Mouse (Mus musculus): ENCODE data around the gene Card10. TPM values are rescaled to one million over a fixed set of nuclear protein-coding genes. Genes with fewer than 3 reads are reported as not detected.

The Card10 gene
- polyA plus RNA-seq, 1 experiment = 20.8 TPM

DNA sequence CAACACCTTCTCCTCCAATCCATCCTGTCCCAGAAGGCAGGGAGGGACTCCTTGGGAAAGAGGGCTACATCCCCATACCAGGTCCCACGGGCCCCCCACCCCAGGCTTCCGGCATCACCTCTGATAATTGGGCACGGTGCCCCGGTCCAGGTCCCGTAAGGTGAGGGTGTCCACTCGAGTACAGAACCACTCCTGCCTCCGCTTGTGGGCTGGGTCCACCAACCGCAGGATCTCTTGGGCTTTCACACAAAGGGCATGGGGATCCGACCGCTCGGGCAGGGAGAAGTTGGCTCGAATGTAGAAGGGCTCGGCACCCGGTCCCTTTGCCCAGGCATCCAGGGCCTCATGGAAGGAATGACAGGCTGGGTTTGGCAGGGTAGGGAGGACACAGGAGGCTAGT is 22.5 kb downstream of the Card10 start:
- Histone ChIP-seq H3K27ac (ENCODE audit: control insufficient read depth, insufficient read depth, low read depth, low read length, poor library complexity) (no peak overlapping the region), H3K4me3 (replicated peaks; ENCODE audit: control insufficient read depth, low read depth, low read length) (no peak overlapping the region), H3K4me1 (ENCODE audit: control insufficient read depth, insufficient read depth, low read length) (no peaks in the 10 kb centered on the region)
- WGBS = 93% methylated on average over 14 of the region's 14 CpGs
- TF ChIP-seq CTCF (IDR thresholded peaks at IDR 0.05; ENCODE audit: control insufficient read depth, insufficient read depth, low read length) (no peak), POLR2A (IDR thresholded peaks at IDR 0.05; ENCODE audit: borderline replicate concordance, control insufficient read depth, low read depth, low read length) (no peak)

GRCm38 (mm10) chr15:78779690-78780089 is 23.2 kb downstream of the Card10 start:
- H3K4me1 ChIP-seq (ENCODE audit: control insufficient read depth, insufficient read depth, low read length) = no peaks in the 10 kb centered on the region
- WGBS = 88% methylated on average over 5 of the region's 5 CpGs
- no peak for TF ChIP-seq CTCF (IDR thresholded peaks at IDR 0.05; ENCODE audit: control insufficient read depth, insufficient read depth, low read length)
- TF ChIP-seq POLR2A (IDR thresholded peaks at IDR 0.05; ENCODE audit: borderline replicate concordance, control insufficient read depth, low read depth, low read length) = no peak
- no peak overlapping the region for H3K4me3 ChIP-seq (replicated peaks; ENCODE audit: control insufficient read depth, low read depth, low read length)
- H3K27ac ChIP-seq (ENCODE audit: control insufficient read depth, insufficient read depth, low read depth, low read length, poor library complexity) = no peak overlapping the region

- TF ChIP-seq CTCF (IDR thresholded peaks at IDR 0.05; ENCODE audit: control insufficient read depth, insufficient read depth, low read length) = peak; percentile 18; the same call in 1 of the 2 replicates
- TF ChIP-seq POLR2A (IDR thresholded peaks at IDR 0.05; ENCODE audit: borderline replicate concordance, control insufficient read depth, low read depth, low read length) = no peak
- no peak overlapping the region for H3K4me3 ChIP-seq (replicated peaks; ENCODE audit: control insufficient read depth, low read depth, low read length)
- no peaks in the 10 kb centered on the region for H3K4me1 ChIP-seq (ENCODE audit: control insufficient read depth, insufficient read depth, low read length)
- no peak overlapping the region for H3K27ac ChIP-seq (ENCODE audit: control insufficient read depth, insufficient read depth, low read depth, low read length, poor library complexity)
- WGBS = 77% methylated on average over 8 of the region's 8 CpGs
Measured at GRCm38 (mm10) chr15:78779253-78779652, 23.6 kb downstream of the Card10 start.

DNA sequence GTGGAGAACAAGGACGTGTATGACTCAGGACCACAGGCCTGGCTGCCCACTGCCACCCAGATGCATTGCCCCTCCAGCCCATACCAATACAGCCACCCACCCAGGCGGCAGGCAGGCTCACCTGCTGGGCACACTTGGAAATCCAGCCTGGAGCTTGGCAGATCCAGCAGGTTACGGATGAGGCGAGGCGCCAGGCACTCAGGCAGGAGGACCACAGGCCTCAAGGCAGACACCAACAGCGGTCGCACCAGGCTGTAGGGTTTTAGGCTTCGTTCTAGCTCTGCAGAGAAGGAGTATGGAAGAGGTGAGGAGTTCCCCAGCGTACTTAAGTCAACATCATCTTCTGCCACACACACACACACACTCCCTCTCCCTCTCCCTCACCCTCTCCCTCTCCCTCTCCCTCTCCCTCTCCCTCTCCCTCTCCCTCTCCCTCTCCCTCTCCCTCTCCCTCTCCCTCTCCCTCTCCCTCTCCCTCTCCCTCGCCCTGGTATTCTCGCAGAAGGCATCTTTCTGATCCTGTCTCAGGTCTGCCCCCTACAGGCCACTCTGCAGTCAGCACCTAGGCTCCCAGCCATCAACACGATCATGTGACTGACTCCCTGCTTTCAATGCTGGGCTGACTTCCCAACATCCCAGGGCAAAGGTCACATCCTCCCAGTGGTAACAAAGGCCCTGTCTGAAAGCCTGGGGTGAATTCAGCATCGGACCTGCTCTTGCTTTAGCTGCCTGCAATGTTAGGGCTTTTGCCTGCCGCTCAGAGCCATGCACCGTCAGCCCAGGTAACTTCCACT is 24.6 kb downstream of the Card10 start:
- peaks cover 1% of the 10 kb centered on the region; the same call in 1 of the 2 replicates for H3K4me1 ChIP-seq (ENCODE audit: control insufficient read depth, insufficient read depth, low read length)
- WGBS = 53% methylated on average over 15 of the region's 15 CpGs
- TF ChIP-seq CTCF (IDR thresholded peaks at IDR 0.05; ENCODE audit: control insufficient read depth, insufficient read depth, low read length) (peak; percentile 90), POLR2A (IDR thresholded peaks at IDR 0.05; ENCODE audit: borderline replicate concordance, control insufficient read depth, low read depth, low read length) (no peak)
- H3K27ac ChIP-seq (ENCODE audit: control insufficient read depth, insufficient read depth, low read depth, low read length, poor library complexity) = no peak overlapping the region
- H3K4me3 ChIP-seq (replicated peaks; ENCODE audit: control insufficient read depth, low read depth, low read length) = no peak overlapping the region

- TF ChIP-seq POLR2A (IDR thresholded peaks at IDR 0.05; ENCODE audit: borderline replicate concordance, control insufficient read depth, low read depth, low read length) = peak; percentile 83; the same call in 1 of the 2 replicates
- no peak for TF ChIP-seq CTCF (IDR thresholded peaks at IDR 0.05; ENCODE audit: control insufficient read depth, insufficient read depth, low read length)
- Histone ChIP-seq H3K4me1 (ENCODE audit: control insufficient read depth, insufficient read depth, low read length) (peaks cover 3% of the 10 kb centered on the region; the same call in 1 of the 2 replicates), H3K4me3 (replicated peaks; ENCODE audit: control insufficient read depth, low read depth, low read length) (peak within 1 kb of the TSS; percentile 65), H3K27ac (ENCODE audit: control insufficient read depth, insufficient read depth, low read depth, low read length, poor library complexity) (peak within 1 kb of the TSS; percentile 84)
- 0% methylated on average over 11 of the region's 11 CpGs for WGBS
Measured at GRCm38 (mm10) chr15:78773290-78773729, 29.5 kb downstream of the Card10 start, which contains the start of gene Mfng. Gene Mfng (minus strand): TSS chr15:78773475.

GRCm38 (mm10) chr15:78772856-78773255 is 30.0 kb downstream of the Card10 start:
- TF ChIP-seq POLR2A (IDR thresholded peaks at IDR 0.05; ENCODE audit: borderline replicate concordance, control insufficient read depth, low read depth, low read length) = no peak
- TF ChIP-seq CTCF (IDR thresholded peaks at IDR 0.05; ENCODE audit: control insufficient read depth, insufficient read depth, low read length) = no peak
- WGBS = 0% methylated on average over 14 of the region's 14 CpGs
- peak overlapping the region; percentile 84 for H3K27ac ChIP-seq (ENCODE audit: control insufficient read depth, insufficient read depth, low read depth, low read length, poor library complexity)
- peaks cover 3% of the 10 kb centered on the region; the same call in 1 of the 2 replicates for H3K4me1 ChIP-seq (ENCODE audit: control insufficient read depth, insufficient read depth, low read length)
- peak overlapping the region; percentile 65 for H3K4me3 ChIP-seq (replicated peaks; ENCODE audit: control insufficient read depth, low read depth, low read length)

DNA sequence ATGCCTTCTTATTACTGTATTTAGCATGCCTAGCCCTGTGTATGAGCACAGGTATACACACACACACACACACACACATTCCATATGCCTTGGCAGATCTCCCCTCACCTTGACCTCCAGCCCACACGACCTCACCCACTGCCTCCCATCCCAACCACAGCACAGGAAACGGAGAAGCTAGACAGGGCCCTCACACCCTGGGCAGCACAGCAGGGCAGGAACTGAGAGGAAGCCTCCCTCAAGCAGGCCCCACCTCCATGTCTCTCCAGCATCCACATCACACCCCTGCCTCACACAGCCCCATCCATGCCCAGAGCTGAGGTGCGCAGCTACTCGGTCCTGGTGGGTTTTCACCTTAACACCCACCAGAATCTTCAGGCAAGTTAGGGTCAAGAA is 30.5 kb downstream of the Card10 start:
- H3K27ac ChIP-seq (ENCODE audit: control insufficient read depth, insufficient read depth, low read depth, low read length, poor library complexity) = peak overlapping the region; percentile 84
- H3K4me1 ChIP-seq (ENCODE audit: control insufficient read depth, insufficient read depth, low read length) = peaks cover 3% of the 10 kb centered on the region; the same call in 1 of the 2 replicates
- TF ChIP-seq CTCF (IDR thresholded peaks at IDR 0.05; ENCODE audit: control insufficient read depth, insufficient read depth, low read length) = no peak
- 0 out of 2 replicates have a peak, but pooled peaks have one; percentile 15 for TF ChIP-seq POLR2A (IDR thresholded peaks at IDR 0.05; ENCODE audit: borderline replicate concordance, control insufficient read depth, low read depth, low read length)
- peak overlapping the region; percentile 65 for H3K4me3 ChIP-seq (replicated peaks; ENCODE audit: control insufficient read depth, low read depth, low read length)
- 5% methylated on average over 4 of the region's 4 CpGs for WGBS

- H3K27ac ChIP-seq (ENCODE audit: control insufficient read depth, insufficient read depth, low read depth, low read length, poor library complexity) = peak overlapping the region; percentile 84
- WGBS = 2% methylated on average over 19 of the region's 19 CpGs
- H3K4me1 ChIP-seq (ENCODE audit: control insufficient read depth, insufficient read depth, low read length) = peaks cover 3% of the 10 kb centered on the region; the same call in 1 of the 2 replicates
- TF ChIP-seq POLR2A (IDR thresholded peaks at IDR 0.05; ENCODE audit: borderline replicate concordance, control insufficient read depth, low read depth, low read length) = no peak
- TF ChIP-seq CTCF (IDR thresholded peaks at IDR 0.05; ENCODE audit: control insufficient read depth, insufficient read depth, low read length) = no peak
- peak overlapping the region; percentile 65 for H3K4me3 ChIP-seq (replicated peaks; ENCODE audit: control insufficient read depth, low read depth, low read length)
Measured at GRCm38 (mm10) chr15:78771531-78772367, 31.1 kb downstream of the Card10 start.

Data from bone marrow, adult 2 months (tissue).